Mouse (Mus musculus): ENCODE measurements at regions not wholly inside any gene's neighbourhood (a gene's known extent, or its start where the extent isn't known, plus 50 kb on each side); places are given as distances from the start of the nearest gene placed in this dataset.

GRCm38 (mm10) chr1:185519811-185520210, 65.2 kb downstream of the Slc30a10 start:
- no peak for TF ChIP-seq CTCF (IDR thresholded peaks at IDR 0.05)
- intact Hi-C loops (cut with DNase I) = no loop called here
- no peak for DNase-seq
- Histone ChIP-seq H3K27ac (no peak overlapping the region), H3K4me3 (no peak overlapping the region)

DNA sequence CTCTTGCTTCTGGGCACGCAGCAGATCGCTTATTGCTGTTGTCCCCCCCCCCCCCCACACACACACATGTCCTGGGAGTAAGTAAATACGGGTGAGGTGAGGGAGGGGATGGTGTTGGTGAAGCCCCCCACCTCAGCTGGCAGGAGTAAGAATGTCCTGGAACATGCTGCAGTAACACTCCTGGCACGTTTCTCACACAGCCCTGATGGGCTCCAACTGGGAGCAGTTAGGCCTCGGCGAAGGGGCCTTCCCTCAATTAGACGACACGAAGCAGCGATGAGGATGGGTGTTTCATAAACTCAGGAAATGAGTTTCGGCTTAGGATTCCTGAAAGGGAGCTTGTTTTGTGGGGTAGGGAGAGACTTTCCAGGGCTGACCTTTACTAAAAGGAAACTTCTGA, 69.4 kb downstream of the Slc30a10 start:
- DNase-seq = no peak
- no peak for TF ChIP-seq CTCF (IDR thresholded peaks at IDR 0.05)
- Histone ChIP-seq H3K4me3 (no peak overlapping the region), H3K27ac (no peak overlapping the region)
- intact Hi-C loops (cut with DNase I) = no loop called here

GRCm38 (mm10) chr1:185533471-185533870, 78.8 kb downstream of the Slc30a10 start:
- Histone ChIP-seq H3K27ac (no peak overlapping the region), H3K4me3 (no peak overlapping the region)
- DNase-seq = no peak
- TF ChIP-seq CTCF (IDR thresholded peaks at IDR 0.05) = no peak
- intact Hi-C loops (cut with DNase I) = no loop called here

- intact Hi-C loops (cut with DNase I) = no loop called here
- no peak for DNase-seq
- TF ChIP-seq CTCF (IDR thresholded peaks at IDR 0.05) = no peak
Measured at GRCm38 (mm10) chr1:185534129-185534528, 79.5 kb downstream of the Slc30a10 start.

DNA sequence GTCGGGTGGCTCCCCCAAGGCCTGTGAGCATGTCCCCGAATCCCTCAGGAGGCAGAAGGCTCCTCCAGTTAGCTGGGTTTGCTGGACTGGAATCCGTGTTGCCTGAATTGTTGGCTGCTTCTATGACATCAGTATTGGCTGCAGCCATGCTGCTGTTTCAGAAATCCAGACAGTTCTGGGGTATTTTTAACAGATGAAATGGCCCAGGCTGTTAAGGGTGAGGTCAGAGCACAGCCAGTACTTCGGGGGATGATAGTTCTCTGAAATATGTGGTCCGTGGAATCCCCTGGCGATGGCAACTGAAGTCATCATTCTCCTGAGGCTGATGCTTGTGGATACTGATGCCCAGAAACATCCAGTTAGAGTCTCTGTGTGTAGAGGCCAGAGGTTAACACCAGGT, 80.7 kb downstream of the Slc30a10 start:
- DNase-seq = peak; percentile 36
- Histone ChIP-seq H3K27ac (peak overlapping the region; percentile 31; the same call in 1 of the 2 replicates), H3K4me3 (no peak overlapping the region)
- TF ChIP-seq CTCF (IDR thresholded peaks at IDR 0.05) = no peak
- intact Hi-C loops (cut with DNase I) = no loop called here

More at GRCm38 (mm10) chr1:185534129-185534528, 79.5 kb downstream of the Slc30a10 start:
- Histone ChIP-seq H3K27ac (no peak overlapping the region), H3K4me3 (no peak overlapping the region)

DNA sequence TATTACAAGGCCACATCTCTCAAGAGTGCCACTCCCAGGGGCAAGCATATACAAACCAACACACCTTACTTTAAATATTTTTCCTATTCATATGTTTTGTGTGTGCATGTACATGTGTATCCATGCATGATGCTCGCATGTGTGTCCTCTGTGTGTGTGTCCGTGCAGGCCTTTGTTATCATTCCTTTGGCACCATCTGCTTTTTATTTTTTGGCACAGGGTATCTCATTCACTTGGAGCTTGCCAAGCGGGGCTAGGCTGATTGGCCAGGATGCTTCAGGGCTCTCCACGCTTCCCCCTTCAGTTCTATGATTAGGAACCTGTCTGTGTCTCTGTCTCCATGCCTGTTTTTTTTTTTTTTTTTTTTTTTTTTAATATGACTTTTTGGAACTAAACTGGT, 82.6 kb downstream of the Slc30a10 start:
- no peak for DNase-seq
- no peak for TF ChIP-seq CTCF (IDR thresholded peaks at IDR 0.05)
- intact Hi-C loops (cut with DNase I) = no loop called here
- no peak overlapping the region for H3K4me3 ChIP-seq
- H3K27ac ChIP-seq = no peak overlapping the region

GRCm38 (mm10) chr1:185539458-185539857, 84.8 kb downstream of the Slc30a10 start:
- no peak for DNase-seq
- Histone ChIP-seq H3K27ac (no peak overlapping the region), H3K4me3 (no peak overlapping the region)
- intact Hi-C loops (cut with DNase I) = no loop called here
- no peak for TF ChIP-seq CTCF (IDR thresholded peaks at IDR 0.05)

- TF ChIP-seq CTCF (IDR thresholded peaks at IDR 0.05) = peak; percentile 73
- Histone ChIP-seq H3K4me3 (no peak overlapping the region), H3K27ac (no peak overlapping the region)
- no peak for DNase-seq
- intact Hi-C loops (cut with DNase I) = loop anchor here (1.0 to 10.0 kb wide), 3 partner anchors 136 to 1176 kb away; no protein-coding TSS in a partner anchor
Measured at GRCm38 (mm10) chr1:185546346-185546745, 91.7 kb downstream of the Slc30a10 start.

- TF ChIP-seq CTCF (IDR thresholded peaks at IDR 0.05) = no peak
- intact Hi-C loops (cut with DNase I) = no loop called here
- no peak for DNase-seq
- Histone ChIP-seq H3K4me3 (no peak overlapping the region), H3K27ac (no peak overlapping the region)
Measured at GRCm38 (mm10) chr1:185572761-185573530, 118.3 kb downstream of the Slc30a10 start.

GRCm38 (mm10) chr1:185574978-185575377, 120.3 kb downstream of the Slc30a10 start:
- Histone ChIP-seq H3K4me3 (no peak overlapping the region), H3K27ac (no peak overlapping the region)
- no peak for DNase-seq
- intact Hi-C loops (cut with DNase I) = no loop called here
- no peak for TF ChIP-seq CTCF (IDR thresholded peaks at IDR 0.05)

GRCm38 (mm10) chr1:185579824-185580223, 125.2 kb downstream of the Slc30a10 start:
- DNase-seq = no peak
- no peak overlapping the region for H3K27ac ChIP-seq
- intact Hi-C loops (cut with DNase I) = no loop called here
- TF ChIP-seq CTCF (IDR thresholded peaks at IDR 0.05) = no peak
- no peak overlapping the region for H3K4me3 ChIP-seq

DNA sequence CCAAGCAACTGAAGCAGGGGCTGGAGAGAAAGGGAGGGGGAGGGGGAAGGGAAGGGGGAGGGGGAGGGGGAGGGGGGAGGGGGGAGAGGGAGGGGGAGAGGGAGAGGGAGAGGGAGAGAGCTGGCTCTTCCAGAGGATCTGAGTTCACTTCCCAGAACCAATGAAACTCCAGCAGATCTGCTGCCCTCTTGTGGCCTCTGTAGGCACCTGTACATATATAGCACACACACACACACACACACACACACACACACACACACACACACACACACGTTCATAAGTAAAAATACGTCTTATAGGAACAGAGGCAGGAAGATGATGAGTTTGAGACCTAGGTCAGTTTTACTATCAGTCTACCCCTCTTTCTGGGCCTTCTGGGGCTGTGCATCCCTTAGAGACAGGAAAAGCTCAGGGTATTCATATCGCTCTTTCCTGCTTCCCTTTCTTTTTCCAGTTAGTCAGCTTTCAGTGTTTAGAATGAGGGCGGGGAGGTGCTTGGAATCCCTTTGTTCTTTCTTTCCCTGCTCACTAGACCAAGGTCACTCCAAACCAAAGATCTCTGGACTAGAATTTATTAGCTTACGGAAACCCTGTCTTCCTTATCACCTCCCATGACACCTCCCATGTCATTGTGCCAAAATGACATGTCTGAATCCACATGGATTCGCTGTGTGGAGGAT, 130.7 kb downstream of the Slc30a10 start:
- Histone ChIP-seq H3K4me3 (no peak overlapping the region), H3K27ac (no peak overlapping the region)
- intact Hi-C loops (cut with DNase I) = no loop called here
- no peak for DNase-seq
- TF ChIP-seq CTCF (IDR thresholded peaks at IDR 0.05) = no peak

- TF ChIP-seq CTCF (IDR thresholded peaks at IDR 0.05) = no peak
- H3K4me3 ChIP-seq = no peak overlapping the region; the same call in 1 of the 2 replicates
- intact Hi-C loops (cut with DNase I) = no loop called here
- DNase-seq = peak; percentile 79
- H3K27ac ChIP-seq = 0 out of 2 replicates have a peak overlapping the region, but pooled peaks have one; percentile 8
Measured at GRCm38 (mm10) chr1:185587671-185588347, 133.2 kb downstream of the Slc30a10 start.

Measured in gastrocnemius, adult 2 months (tissue).